Mouse (Mus musculus): ENCODE measurements around the gene Fcnb.

DNA sequence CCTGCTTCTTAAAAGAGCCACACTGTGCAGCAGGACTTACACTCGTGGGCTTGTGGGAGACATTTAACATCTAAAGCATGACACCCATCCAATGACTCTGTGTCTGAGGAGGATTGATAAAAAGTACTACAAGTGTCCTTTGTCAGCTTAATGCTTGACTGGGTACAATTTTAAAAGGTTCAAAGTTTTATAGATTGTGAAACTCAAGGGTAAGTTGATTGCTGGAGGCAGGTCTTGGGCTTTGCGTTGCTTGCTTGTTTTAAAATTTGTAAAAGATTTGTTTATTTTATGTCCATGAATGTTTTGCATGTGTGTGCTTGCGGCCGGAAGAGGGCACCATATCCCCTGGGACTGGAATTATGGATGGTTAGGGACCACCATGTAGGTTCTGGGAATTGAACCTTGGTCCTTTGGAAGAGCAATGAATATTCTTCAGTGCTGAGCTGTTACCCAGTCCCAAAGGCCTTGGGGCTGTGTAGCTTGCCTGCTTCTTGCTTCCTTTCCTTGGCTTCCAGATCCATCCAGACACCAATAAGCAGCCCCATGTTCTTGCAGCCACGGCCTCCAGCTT, 19.5 kb downstream of the Fcnb start:
- no peak for TF ChIP-seq POLR2A (IDR thresholded peaks at IDR 0.05; ENCODE audit: borderline replicate concordance, low read depth, low read length)
- no peak for TF ChIP-seq CTCF (IDR thresholded peaks at IDR 0.05; ENCODE audit: low read depth, low read length)
